Mouse (Mus musculus) adrenal gland, adult 2 months (tissue): Measurements from ENCODE around the gene Atp6v1g1. TPM values are rescaled to one million over a fixed set of nuclear protein-coding genes. Genes with fewer than 3 reads are reported as not detected.

Experiments
- DNase-seq: peaks from one replicate; pipeline ENCODE4 v3.0.0; 2021
- polyA plus RNA-seq: library from polyadenylated mRNA; depleted of rRNA; stranded (reverse); fragments of >200 nt; gene quantifications from 2 replicates; pipeline ENCODE4 v1.2.3, GENCODE M21; 2012
- total RNA-seq, 2 experiments: library from RNA; stranded (reverse); gene quantifications; 2 replicates each; pipeline ENCODE4 v1.2.3; 2021

Gene Atp6v1g1
- total and polyA plus RNA-seq, 3 experiments: 22.1 to 207 (median 166) TPM

DNA sequence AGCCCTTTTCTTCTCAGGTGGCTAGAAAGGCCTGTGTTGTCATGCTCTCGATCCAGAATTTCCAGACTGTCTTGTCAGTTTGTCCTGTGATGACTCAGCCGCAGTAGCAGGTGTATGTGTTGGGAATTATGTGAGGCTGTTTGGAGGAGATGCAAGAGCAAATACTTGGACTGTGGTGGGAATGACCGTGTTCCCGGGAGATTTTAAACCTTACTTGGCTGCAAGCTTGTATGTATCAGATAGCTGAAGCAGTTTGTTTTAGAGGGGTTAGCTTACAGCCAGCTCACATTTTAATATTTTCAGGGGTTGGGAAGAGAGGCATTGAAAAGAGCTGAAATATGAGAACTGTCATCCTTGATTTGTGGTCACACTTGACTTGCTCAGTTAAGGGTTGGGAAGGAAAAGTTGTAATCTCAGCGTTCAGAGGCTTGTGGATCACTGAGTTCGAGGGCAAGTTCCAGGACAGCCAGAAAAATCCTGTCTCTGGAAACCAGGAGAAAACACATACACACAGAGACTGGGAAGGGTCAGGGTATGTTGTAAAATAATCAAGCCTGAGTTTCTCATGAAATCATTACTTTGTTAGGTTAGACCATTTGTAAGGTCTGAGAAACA is 2.0 kb downstream of the Atp6v1g1 start:
- no peak for DNase-seq

DNA sequence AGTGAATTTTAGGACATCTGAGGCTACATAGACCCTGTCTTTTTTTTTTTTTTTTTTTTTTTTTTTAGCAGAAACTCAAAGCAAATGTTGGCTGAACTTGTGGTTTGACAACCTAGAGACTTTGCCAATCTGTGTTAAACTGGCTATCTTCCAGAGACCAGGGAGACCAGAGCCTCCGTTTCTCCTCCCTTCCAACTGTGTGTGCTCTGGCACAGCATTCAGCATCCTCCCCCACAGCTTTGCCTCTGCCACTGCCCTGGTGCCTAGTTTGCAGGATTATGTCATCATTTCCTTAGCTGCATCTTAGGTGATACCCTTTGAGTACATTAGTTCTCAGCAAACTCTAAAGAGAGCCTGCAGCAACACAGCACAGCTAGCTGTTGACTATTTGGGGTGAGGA is 3.2 kb downstream of the Atp6v1g1 start:
- no peak for DNase-seq

DNA sequence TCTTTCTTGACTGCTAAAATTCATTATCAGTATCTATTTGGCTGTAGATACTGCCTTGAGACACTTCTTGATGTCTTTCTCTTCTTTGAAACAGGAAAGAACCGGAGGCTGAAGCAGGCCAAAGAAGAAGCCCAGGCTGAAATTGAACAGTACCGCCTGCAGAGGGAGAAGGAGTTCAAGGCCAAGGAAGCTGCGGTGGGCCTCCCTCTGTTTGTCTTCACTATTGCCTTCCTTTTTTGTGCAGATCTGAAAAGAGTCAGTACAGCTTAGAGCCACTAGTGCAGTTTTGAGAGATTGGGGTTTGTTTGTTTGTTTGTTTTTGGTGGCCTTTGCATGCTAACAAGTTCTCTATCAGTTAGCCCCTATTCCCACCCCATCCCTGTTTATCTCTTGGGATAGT is 3.9 kb downstream of the Atp6v1g1 start:
- no peak for DNase-seq

DNA sequence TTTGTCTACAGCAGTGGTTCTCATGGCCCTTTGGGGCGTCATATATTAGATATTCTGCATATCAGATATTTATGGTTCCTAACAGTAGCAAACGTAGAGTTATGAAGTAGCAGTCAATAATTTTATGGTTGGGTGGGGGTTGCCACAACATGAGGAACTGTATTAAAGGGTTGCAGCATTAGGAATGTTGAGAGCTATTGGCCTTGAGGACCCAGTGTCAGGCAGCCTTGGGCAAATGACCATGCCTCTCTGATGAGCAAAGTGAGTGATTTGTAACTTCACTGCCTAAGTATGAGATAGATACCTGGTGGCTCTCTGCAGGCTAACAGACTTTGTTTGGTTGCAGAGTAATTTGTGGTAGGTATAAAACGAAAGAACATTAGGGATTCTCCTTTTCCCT is 6.3 kb downstream of the Atp6v1g1 start:
- DNase-seq: peak; percentile 75

DNA sequence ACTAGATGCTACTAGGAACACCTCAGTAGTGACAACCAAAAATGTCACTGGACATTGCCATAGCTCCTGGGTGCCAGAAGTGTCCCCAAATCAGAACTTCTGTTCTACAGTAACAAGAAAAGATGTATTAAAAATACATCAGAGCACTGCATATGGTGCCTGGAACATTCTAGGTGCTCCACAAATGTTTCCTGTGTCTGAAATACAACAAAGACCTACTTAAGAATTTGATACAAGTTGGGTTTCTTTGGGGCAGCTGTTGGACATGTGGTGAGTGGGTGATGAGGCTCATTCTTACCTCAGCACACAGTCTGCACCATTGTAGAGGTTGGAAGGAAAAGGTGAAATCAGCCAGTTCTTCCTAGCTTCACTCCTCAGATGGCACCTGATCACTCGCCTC is 8.3 kb downstream of the Atp6v1g1 start:
- no peak for DNase-seq

- DNase-seq: no peak
These were observed 9.4 kb downstream of the Atp6v1g1 start for GRCm38 (mm10) chr4:63553789-63554576.

GRCm38 (mm10) chr4:63554616-63555015 is 10.0 kb downstream of the Atp6v1g1 start:
- no peak for DNase-seq

DNA sequence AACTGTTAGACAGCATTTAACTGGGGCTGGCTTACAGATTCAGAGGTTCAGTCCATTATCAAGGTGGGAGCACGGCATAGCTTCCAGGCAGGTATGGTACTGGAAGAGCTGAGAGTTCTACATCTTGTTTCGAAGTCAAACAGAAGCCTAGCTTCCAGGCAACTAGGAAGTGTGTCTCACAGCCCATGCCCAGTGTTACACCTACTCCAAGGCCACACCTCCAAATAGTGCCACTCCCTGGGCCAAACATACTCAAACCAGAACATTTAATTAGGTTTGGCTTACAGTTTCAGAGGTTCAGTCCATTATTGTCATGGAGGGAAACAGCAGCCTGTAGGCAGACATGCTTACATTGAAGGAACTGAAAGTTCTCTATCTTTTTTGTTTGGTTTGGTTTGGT is 10.5 kb downstream of the Atp6v1g1 start:
- DNase-seq: no peak

DNA sequence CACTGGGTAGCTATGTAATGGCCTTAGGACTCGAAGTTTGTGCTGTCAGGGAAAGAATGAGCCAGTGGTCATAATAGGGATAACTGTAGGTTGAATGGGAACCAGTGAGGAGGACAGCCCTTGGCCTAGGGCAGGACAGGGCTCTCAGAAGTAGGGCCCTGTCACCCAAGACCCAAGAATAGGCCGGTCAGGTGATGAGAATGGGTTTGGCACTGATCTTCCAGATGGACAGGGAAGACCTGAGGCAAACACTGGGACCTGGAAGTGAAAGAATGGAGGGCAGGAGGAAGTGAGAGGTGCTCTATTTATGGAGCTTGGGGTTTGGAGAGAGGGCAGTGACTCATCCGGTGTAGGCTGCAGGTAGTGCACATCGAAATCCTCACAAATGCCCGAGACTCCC is 12.1 kb downstream of the Atp6v1g1 start:
- no peak for DNase-seq

DNA sequence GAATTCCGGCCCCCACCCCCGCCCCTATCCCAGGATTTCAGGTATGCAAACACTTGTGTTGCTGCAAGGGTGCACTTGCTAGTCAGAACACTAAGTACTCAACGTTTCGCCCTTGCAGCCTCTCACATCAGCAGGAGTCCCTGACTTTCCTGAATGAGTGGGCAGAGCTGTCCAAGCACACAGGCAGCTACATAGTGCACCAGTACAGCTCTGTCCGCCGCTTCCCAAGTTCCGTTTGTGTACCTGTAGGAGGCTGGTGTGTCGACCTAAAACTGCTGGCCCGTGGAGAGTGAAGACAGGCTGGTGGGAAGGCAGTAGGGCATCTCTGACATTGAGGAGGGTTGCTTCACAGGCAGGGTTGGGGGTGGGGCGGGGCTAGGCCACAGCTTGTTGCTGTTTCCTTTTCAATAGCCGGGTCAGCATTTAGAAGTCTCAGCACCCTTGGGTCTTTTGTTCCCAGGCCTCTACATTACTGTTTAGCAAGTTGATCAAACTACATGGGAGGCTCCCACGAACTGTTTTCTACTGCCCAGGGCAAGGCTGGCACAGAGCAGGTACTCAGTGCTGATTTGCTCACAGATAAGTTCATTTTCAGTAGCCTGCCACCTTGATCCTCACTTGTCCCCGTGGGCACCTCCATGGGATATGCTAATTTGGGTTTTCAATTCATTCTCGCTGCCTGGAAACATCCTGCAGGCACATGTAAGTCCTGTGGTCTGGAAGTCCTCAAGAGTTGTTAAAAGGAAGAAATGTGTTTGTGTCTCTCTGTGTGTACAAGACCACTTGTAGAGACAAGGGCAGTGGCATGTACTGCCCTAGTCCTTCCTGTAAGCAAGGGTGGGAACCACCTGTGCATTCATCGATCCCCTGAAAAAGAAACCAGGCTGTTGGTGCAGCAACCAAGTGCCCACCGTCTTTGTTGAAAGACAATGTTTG is 12.8 kb downstream of the Atp6v1g1 start:
- DNase-seq: peak; percentile 49

DNA sequence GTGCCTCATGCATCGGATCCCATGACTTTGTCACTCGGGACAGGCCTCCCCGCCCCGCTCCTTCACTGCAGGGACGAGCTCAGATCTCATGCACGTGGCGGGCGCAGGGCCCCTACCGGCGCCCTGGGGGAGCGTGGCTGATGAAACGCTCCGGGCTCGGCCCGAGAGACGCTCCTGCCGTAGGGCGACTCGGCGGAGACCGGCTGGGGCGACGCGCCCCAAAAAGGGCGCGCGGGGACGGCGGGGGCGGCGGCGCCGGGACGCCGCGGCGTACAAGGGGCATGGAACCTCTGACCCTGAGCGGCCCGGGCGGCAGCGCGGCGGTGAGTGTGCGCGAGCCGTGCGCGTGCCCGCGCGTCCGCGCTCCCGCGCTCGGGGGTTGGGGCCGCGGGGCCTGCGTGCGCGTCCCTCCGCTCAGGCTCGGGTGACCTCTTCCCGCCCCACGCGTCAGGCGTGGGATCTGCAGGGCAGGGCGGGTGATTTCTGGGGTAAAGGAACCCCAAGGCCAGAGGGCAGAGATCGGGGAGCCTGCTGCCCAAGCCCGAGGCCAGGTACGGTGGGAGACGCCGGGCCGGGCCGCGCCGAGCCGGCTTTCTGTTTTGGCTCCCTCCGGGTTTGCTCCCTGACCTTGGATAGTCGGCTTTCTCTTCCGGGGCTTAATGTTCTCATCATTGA is 14.0 kb downstream of the Atp6v1g1 start, which contains the start of gene Tmem268:
Gene Tmem268, plus strand, starts transcription at position 375 of the 675 bp plus-strand sequence.
- peak; percentile 93 for DNase-seq

GRCm38 (mm10) chr4:63559127-63559697 is 14.6 kb downstream of the Atp6v1g1 start:
- no peak for DNase-seq

- DNase-seq: peak; percentile 47
These were observed 15.5 kb downstream of the Atp6v1g1 start for GRCm38 (mm10) chr4:63560079-63560478.

GRCm38 (mm10) chr4:63561861-63562675 is 17.5 kb downstream of the Atp6v1g1 start:
- no peak for DNase-seq

GRCm38 (mm10) chr4:63562742-63563141 is 18.2 kb downstream of the Atp6v1g1 start:
- no peak for DNase-seq

DNA sequence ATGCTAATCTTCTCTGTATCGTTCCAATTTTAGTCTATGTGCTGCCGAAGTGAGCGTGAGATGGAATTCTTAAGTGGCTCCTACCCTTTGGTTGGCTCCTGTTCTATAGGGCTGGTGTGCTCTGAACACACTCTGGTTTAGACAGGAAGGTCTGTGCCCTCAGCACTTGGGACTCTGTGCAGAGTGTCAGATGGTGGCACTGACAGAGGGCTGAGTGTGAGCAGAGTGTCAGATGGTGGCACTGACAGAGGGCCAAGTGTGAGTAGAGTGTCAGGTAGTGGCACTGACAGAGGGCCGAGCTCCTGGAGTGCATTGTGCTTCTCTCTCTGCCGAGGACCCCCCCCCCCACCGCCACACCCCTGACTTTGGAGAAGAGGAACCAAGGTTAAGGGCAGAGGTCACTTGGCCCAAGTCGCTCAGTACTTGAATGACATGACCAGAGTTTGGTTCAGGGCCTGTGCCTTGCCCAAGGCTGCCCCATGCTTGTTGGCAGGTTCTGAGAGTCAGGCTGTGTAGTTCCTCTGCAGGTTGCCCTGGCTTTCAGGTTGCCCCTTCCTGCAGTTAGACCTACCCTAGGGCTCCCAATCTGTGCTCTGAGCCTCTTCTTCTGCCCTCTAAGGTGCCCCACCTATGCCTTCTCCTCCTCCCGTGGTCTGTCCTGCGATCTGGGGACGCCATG is 23.3 kb downstream of the Atp6v1g1 start:
- no peak for DNase-seq

GRCm38 (mm10) chr4:63569322-63569721 is 24.8 kb downstream of the Atp6v1g1 start:
- no peak for DNase-seq

DNA sequence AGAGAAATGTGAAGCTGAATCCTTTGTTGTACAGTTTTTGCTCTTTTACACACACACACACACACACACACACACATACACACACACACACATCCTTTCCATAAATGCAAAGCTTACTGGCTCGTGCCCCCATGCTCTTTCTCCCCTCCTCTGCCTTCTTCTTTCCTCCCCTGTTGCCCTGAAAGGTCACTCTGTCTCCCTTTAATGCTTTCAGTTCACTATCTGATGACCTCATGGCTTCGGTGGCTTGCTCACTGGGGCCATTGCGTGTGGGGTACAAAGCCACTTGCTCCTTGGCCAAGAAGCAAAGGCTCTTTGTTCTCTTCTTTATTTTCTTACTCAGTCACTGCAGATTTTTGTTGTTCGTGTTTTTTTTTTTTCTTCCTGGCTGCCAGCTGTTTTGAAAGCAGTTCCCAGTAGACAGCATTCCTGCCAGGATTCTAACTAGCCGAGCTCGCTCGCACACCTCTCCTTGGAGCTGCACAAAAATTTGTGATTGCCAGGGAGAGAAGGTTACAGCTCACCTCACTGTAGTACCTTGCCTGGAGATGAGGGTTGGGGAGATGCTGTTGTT is 25.7 kb downstream of the Atp6v1g1 start:
- DNase-seq: peak; percentile 49

- no peak for DNase-seq
These were observed 28.0 kb downstream of the Atp6v1g1 start for GRCm38 (mm10) chr4:63572621-63573020.

DNA sequence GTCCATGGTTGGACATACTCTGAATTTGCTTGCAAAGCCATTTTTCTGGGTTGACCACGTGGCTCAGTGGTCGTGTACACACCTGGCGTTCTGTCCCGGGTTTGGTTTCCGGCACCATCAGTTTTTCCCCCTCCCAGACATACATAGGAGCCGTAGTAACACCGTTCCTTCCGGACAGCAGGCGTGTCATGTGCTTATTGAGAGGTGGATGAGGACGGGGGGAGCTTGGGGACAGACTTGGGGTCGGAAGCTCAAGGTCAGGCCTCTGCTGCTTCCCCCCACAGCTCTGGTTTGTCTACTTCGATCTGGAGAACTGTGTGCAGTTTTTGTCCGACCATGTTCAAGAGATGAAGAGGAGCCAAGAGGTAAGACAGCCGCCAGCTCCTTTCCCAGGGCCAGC is 35.1 kb downstream of the Atp6v1g1 start:
- no peak for DNase-seq
